Mouse (Mus musculus): ENCODE results near the gene C2.

DNA sequence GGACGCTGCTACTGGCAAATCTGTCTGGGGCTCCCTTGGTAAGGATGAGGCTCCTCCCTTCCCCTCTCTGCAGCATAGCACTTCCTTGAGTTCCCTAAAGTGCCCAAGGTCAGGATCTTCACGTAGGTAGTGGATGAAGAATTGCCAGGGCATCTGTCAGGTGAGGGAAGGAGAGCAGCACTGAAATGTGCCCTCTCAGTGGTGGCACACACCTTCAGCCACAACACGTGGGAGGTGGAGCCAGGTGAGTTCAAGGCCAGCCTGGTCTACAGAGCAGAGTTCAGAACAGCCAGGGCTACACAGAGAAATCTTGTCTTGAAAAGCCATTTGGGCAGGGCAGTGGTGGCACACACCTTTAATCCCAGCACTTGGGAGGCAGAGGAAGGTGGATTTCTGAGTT lies 43.3 kb downstream of the C2 start:
- no peak for TF ChIP-seq CTCF (IDR thresholded peaks at IDR 0.05; ENCODE audit: low read depth)
- TF ChIP-seq EP300 (IDR thresholded peaks at IDR 0.05; ENCODE audit: low read depth), result no peak

Data from heart, postnatal 0 days (tissue).